In genomic region chr15:99717386-99718334, GRCm38 (mm10) we compare ENCODE assay signal across 9 mouse cellular contexts. TPM values are rescaled to one million over a fixed set of nuclear protein-coding genes. Genes with fewer than 3 reads are reported as not detected.
DNase-seq lines count a peak whose midpoint lies in the region; ATAC-seq lines count a peak whose summit lies in the region.
"Had no signal": no experiment of that assay in that cellular context is flagged by ENCODE, and none has a peak within 500 bp of the region (broad histone marks: within the 10 kb centered on the region; RNA-seq: fewer than 3 reads in every experiment).

Gpd1 (plus strand) TSS chr15:99717515.

- peak within 1 kb of the TSS; percentile 28 for H3K4me3 ChIP-seq in intestine, embryonic 16.5 days (ENCODE audit: low read length)
- H3K4me3 ChIP-seq in midbrain, embryonic 14.5 days (replicated peaks; ENCODE audit: low read depth, low read length) = no peak within 1 kb of the TSS
- H3K4me3 ChIP-seq: embryonic facial prominence, embryonic 12.5 days had no signal

- WGBS in intestine, embryonic 16.5 days = 62% methylated on average over 26 of the region's 26 CpGs
- WGBS in midbrain, embryonic 14.5 days = 70% methylated on average over 26 of the region's 26 CpGs

- H3K4me2 ChIP-seq in intestine, embryonic 16.5 days (ENCODE audit: low read depth, low read length) = peak within 1 kb of the TSS; percentile 37
- no peak within 1 kb of the TSS for H3K4me2 ChIP-seq in midbrain, embryonic 14.5 days (ENCODE audit: low read length)
- H3K4me2 ChIP-seq: embryonic facial prominence, embryonic 12.5 days had no signal

- H3K27me3 ChIP-seq in intestine, embryonic 16.5 days (replicated peaks; ENCODE audit: control insufficient read depth, insufficient read depth, low read length) = no peaks in the 10 kb centered on the region
- H3K27me3 ChIP-seq in midbrain, embryonic 14.5 days (ENCODE audit: control insufficient read depth, insufficient read depth, low read length) = no peaks in the 10 kb centered on the region
- H3K27me3 ChIP-seq: embryonic facial prominence, embryonic 12.5 days had no signal

- H3K27ac ChIP-seq in intestine, embryonic 16.5 days (ENCODE audit: low read length) = peak within 1 kb of the TSS; percentile 63
- H3K27ac ChIP-seq in midbrain, embryonic 14.5 days (replicated peaks; ENCODE audit: low read depth, low read length) = peak within 1 kb of the TSS; percentile 70; the same call in 1 of the 2 replicates
- H3K27ac ChIP-seq: embryonic facial prominence, embryonic 12.5 days had no signal

- peaks cover 28% of the 10 kb centered on the region for H3K4me1 ChIP-seq in intestine, embryonic 16.5 days (ENCODE audit: control insufficient read depth, insufficient read depth, low read length)
- H3K4me1 ChIP-seq in midbrain, embryonic 14.5 days (ENCODE audit: control insufficient read depth, insufficient read depth, low read length) = no peaks in the 10 kb centered on the region

- peaks cover 10% of the 10 kb centered on the region for H3K36me3 ChIP-seq in intestine, embryonic 16.5 days (ENCODE audit: control insufficient read depth, insufficient read depth, low read length)
- H3K36me3 ChIP-seq in midbrain, embryonic 14.5 days (ENCODE audit: control insufficient read depth, insufficient read depth, low read length) = peaks cover 63% of the 10 kb centered on the region

- intact Hi-C loops in left cerebral cortex, postnatal 10 days (cut with DNase I) = no loop called here

- peak within 1 kb of the TSS; percentile 34; the same call in 1 of the 2 replicates for H3K9ac ChIP-seq in intestine, embryonic 16.5 days (ENCODE audit: low read depth, low read length)
- H3K9ac ChIP-seq in midbrain, embryonic 14.5 days (replicated peaks; ENCODE audit: low read length) = no peak within 1 kb of the TSS
- H3K9ac ChIP-seq: embryonic facial prominence, embryonic 12.5 days had no signal

- no peaks in the 10 kb centered on the region for H3K9me3 ChIP-seq in intestine, embryonic 16.5 days (ENCODE audit: control insufficient read depth, low read length)
- H3K9me3 ChIP-seq in midbrain, embryonic 14.5 days (ENCODE audit: control insufficient read depth, low read length) = no peaks in the 10 kb centered on the region
- H3K9me3 ChIP-seq: embryonic facial prominence, embryonic 12.5 days had no signal

- ATAC-seq in frontal cortex, adult (ENCODE audit: low TSS enrichment) = peak; percentile 15
- peak; percentile 17; the same call in 1 of the 2 replicates for ATAC-seq in intestine, embryonic 16.5 days
- ATAC-seq in midbrain, embryonic 14.5 days (ENCODE audit: low FRiP score, low TSS enrichment) = no peak

- no peak for DNase-seq in frontal cortex, postnatal 14 days (ENCODE audit: low spot score in 2 of 2)
- peak; percentile 83 to 87 for DNase-seq in adrenal gland, postnatal 36 days
- peak; percentile 85 for DNase-seq in gastrocnemius, adult 18-20 months (ENCODE audit: low spot score)
- peak in 1 of 2 experiments; percentile 75 for DNase-seq in left cerebral cortex, postnatal 10 days (ENCODE audit: extremely low spot score in 1 of 2, low spot score in 2 of 2)
- peak; percentile 21 for DNase-seq in midbrain, embryonic 14.5 days
- DNase-seq in MN1 (ENCODE audit: low spot score) = no peak

RNA-seq across cellular contexts. Expression of gene Gpd1, which starts in this region (rescaled TPM):
- total RNA-seq in adrenal gland, postnatal 36 days (2021) = 1,000 to 10,000 TPM in 1 of 2 experiments, 100 to 1,000 TPM in 1; 945 to 1,041 TPM
- 100 to 1,000 TPM; 366 to 449 TPM for total RNA-seq in gastrocnemius, adult 18-20 months (2021)
- polyA plus RNA-seq in intestine, embryonic 16.5 days (2015; fragmentation: Nextera tagmentation; extraction: Ambion mirVana) = 33.0 and 47.4 TPM in 2 replicates
- total RNA-seq in left cerebral cortex, postnatal 10 days (2021) = 10 to 100 TPM; 13.9 to 16.9 TPM
- polyA plus RNA-seq in midbrain, embryonic 14.5 days (2014; fragmentation: Nextera tagmentation; extraction: Ambion mirVana) = 0.92 and 1.7 TPM in 2 replicates

Comparison
In these comparisons a context has a peak if more than half of its experiments do, and no peak if none do; other contexts are left out.
1. RNA of gene Gpd1 (total RNA-seq): 945 to 1,041 TPM in adrenal gland, postnatal 36 days and 366 to 449 TPM in gastrocnemius, adult 18-20 months; 13.9 to 16.9 TPM in left cerebral cortex, postnatal 10 days; every median in the first group is over 10 times any median in the second.
2. RNA of gene Gpd1 (polyA plus RNA-seq): 33.0 to 47.4 TPM in intestine, embryonic 16.5 days; 0.92 to 1.7 TPM in midbrain, embryonic 14.5 days; every median in the first group is over 10 times any median in the second.
3. DNase-seq: peak in adrenal gland, postnatal 36 days (2 of 2), gastrocnemius, adult 18-20 months (single experiment) and midbrain, embryonic 14.5 days (single experiment); none in frontal cortex, postnatal 14 days (0 of 2) and MN1 (single experiment).